Mouse (Mus musculus): Measurements from ENCODE around the gene Sec22a. TPM values are rescaled to one million over a fixed set of nuclear protein-coding genes. Genes with fewer than 3 reads are reported as not detected.

The Sec22a gene
- polyA plus RNA-seq (2015; fragmentation: Nextera tagmentation; extraction: Ambion mirVana), result 32.2 and 39.6 TPM in 2 replicates

- DNase-seq (ENCODE audit: low spot score), result peak; percentile 96
Measured at GRCm38 (mm10) chr16:35363150-35364062, at the start of gene Sec22a. Gene Sec22a, minus strand, starts transcription at chr16:35363918.

GRCm38 (mm10) chr16:35406706-35407105 is 43.0 kb upstream of the Sec22a start:
- DNase-seq (ENCODE audit: low spot score), result no peak

GRCm38 (mm10) chr16:35406166-35406565 is 42.4 kb upstream of the Sec22a start:
- DNase-seq (ENCODE audit: low spot score), result no peak

GRCm38 (mm10) chr16:35405348-35406080 is 41.8 kb upstream of the Sec22a start:
- DNase-seq (ENCODE audit: low spot score), result no peak

GRCm38 (mm10) chr16:35404864-35405263 is 41.1 kb upstream of the Sec22a start:
- DNase-seq (ENCODE audit: low spot score), result no peak

- DNase-seq (ENCODE audit: low spot score), result no peak
Measured at GRCm38 (mm10) chr16:35403891-35404290, 40.2 kb upstream of the Sec22a start.

- no peak for DNase-seq (ENCODE audit: low spot score)
Measured at GRCm38 (mm10) chr16:35403356-35403755, 39.6 kb upstream of the Sec22a start.

- DNase-seq (ENCODE audit: low spot score), result no peak
Measured at GRCm38 (mm10) chr16:35392813-35393212, 29.1 kb upstream of the Sec22a start.

GRCm38 (mm10) chr16:35385654-35386053 is 21.9 kb upstream of the Sec22a start:
- no peak for DNase-seq (ENCODE audit: low spot score)

- no peak for DNase-seq (ENCODE audit: low spot score)
Measured at GRCm38 (mm10) chr16:35380048-35380447, 16.3 kb upstream of the Sec22a start.

- DNase-seq (ENCODE audit: low spot score), result no peak
Measured at GRCm38 (mm10) chr16:35379344-35379743, 15.6 kb upstream of the Sec22a start.

GRCm38 (mm10) chr16:35364063-35364428 is 328 bp upstream of the Sec22a start:
- no peak for DNase-seq (ENCODE audit: low spot score)

- no peak for DNase-seq (ENCODE audit: low spot score)
Measured at GRCm38 (mm10) chr16:35362221-35362620, 1.5 kb downstream of the Sec22a start.

- DNase-seq (ENCODE audit: low spot score), result peak; percentile 74
Measured at GRCm38 (mm10) chr16:35360593-35360992, 3.1 kb downstream of the Sec22a start.

- no peak for DNase-seq (ENCODE audit: low spot score)
Measured at GRCm38 (mm10) chr16:35357449-35357848, 6.3 kb downstream of the Sec22a start.

GRCm38 (mm10) chr16:35330451-35330850 is 33.3 kb downstream of the Sec22a start:
- no peak for DNase-seq (ENCODE audit: low spot score)

GRCm38 (mm10) chr16:35319773-35320172 is 43.9 kb downstream of the Sec22a start:
- DNase-seq (ENCODE audit: low spot score), result no peak

- no peak for DNase-seq (ENCODE audit: low spot score)
Measured at GRCm38 (mm10) chr16:35319335-35319734, 44.4 kb downstream of the Sec22a start.

- no peak for DNase-seq (ENCODE audit: low spot score)
Measured at GRCm38 (mm10) chr16:35318397-35318796, 45.3 kb downstream of the Sec22a start.

GRCm38 (mm10) chr16:35317460-35317859 is 46.3 kb downstream of the Sec22a start:
- DNase-seq (ENCODE audit: low spot score), result no peak

- no peak for DNase-seq (ENCODE audit: low spot score)
Measured at GRCm38 (mm10) chr16:35316856-35317264, 46.9 kb downstream of the Sec22a start.

- no peak for DNase-seq (ENCODE audit: low spot score)
Measured at GRCm38 (mm10) chr16:35315496-35315895, 48.2 kb downstream of the Sec22a start.
